Mouse (Mus musculus): ENCODE measurements around the gene Zfp648. TPM values are rescaled to one million over a fixed set of nuclear protein-coding genes. Genes with fewer than 3 reads are reported as not detected.
A peak's percentile ranks its signal among the peaks of the same experiment; 100 is the strongest.

Zfp648 gene
- polyA plus RNA-seq, 1 experiment, result not detected

DNA sequence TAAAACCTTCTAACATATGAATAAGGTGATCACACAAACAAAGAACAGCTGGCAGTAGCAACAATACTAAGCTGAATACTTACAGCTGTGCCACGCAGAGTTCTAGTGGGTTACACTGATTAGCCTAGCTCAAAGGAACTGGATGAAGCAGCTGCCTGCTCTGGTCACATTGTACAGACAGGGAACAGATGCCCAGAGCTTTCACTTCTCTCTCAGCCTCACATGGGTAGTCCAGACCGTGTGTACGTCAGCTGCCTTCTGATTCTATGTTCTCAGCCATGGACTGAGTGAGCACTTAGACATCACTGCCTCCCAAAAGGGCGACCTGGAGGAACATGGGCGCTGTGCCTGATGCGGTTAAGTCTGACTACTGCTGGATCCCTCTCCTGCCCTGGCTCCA lies 25.7 kb upstream of the Zfp648 start:
- no peak overlapping the region for H3K27ac ChIP-seq (ENCODE audit: insufficient read depth, low read length)
- no peaks in the 10 kb centered on the region for H3K36me3 ChIP-seq (ENCODE audit: control insufficient read depth, insufficient read depth, low read length)
- H3K4me3 ChIP-seq (ENCODE audit: extremely low read depth, insufficient read depth, insufficient read length), result no peak overlapping the region
- H3K4me1 ChIP-seq (ENCODE audit: control insufficient read depth, insufficient read depth, insufficient read length), result no peaks in the 10 kb centered on the region
- no peak for DNase-seq (ENCODE audit: low read depth in 1 of 2, low spot score in 2 of 2)
- no peak for TF ChIP-seq CTCF (IDR thresholded peaks at IDR 0.05; ENCODE audit: extremely low read depth, insufficient read depth, insufficient read length, insufficient replicate concordance)
- TF ChIP-seq POLR2A (IDR thresholded peaks at IDR 0.05; ENCODE audit: low read depth, low read length), result no peak
- H3K27me3 ChIP-seq (ENCODE audit: control insufficient read depth, insufficient read depth, low read length), result no peaks in the 10 kb centered on the region
- 59% methylated on average over 6 of the region's 6 CpGs for WGBS

DNA sequence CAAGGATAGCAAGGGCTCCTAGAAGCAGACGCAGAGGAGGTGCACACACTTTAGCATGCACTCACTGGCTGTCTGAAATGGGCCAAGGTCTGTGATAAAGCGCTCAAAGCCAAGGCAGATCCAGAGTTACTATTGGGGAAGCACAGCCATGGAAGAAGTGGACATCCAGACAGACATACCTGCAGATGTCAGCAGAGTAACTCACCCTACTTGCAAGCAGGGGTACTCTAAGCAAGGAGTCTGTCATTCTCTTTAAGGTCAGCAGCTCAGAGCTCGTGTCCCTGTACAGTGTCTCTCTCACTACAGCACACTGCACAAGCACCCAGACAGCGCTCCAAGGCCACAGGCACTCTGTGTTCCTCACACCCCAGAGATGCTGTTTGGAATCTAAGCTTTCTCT lies 23.2 kb upstream of the Zfp648 start:
- WGBS, result 90% methylated on average over 4 of the region's 4 CpGs
- Histone ChIP-seq H3K4me3 (ENCODE audit: extremely low read depth, insufficient read depth, insufficient read length) (no peak overlapping the region), H3K27ac (ENCODE audit: insufficient read depth, low read length) (no peak overlapping the region), H3K27me3 (ENCODE audit: control insufficient read depth, insufficient read depth, low read length) (no peaks in the 10 kb centered on the region), H3K36me3 (ENCODE audit: control insufficient read depth, insufficient read depth, low read length) (no peaks in the 10 kb centered on the region), H3K4me1 (ENCODE audit: control insufficient read depth, insufficient read depth, insufficient read length) (no peaks in the 10 kb centered on the region)
- no peak for DNase-seq (ENCODE audit: low read depth in 1 of 2, low spot score in 2 of 2)
- TF ChIP-seq CTCF (IDR thresholded peaks at IDR 0.05; ENCODE audit: extremely low read depth, insufficient read depth, insufficient read length, insufficient replicate concordance) (no peak), POLR2A (IDR thresholded peaks at IDR 0.05; ENCODE audit: low read depth, low read length) (no peak)

- H3K4me3 ChIP-seq (ENCODE audit: extremely low read depth, insufficient read depth, insufficient read length), result no peak overlapping the region
- no peak for DNase-seq (ENCODE audit: low read depth in 1 of 2, low spot score in 2 of 2)
- TF ChIP-seq CTCF (IDR thresholded peaks at IDR 0.05; ENCODE audit: extremely low read depth, insufficient read depth, insufficient read length, insufficient replicate concordance), result no peak
- no peaks in the 10 kb centered on the region for H3K36me3 ChIP-seq (ENCODE audit: control insufficient read depth, insufficient read depth, low read length)
- H3K4me1 ChIP-seq (ENCODE audit: control insufficient read depth, insufficient read depth, insufficient read length), result no peaks in the 10 kb centered on the region
- 86% methylated on average over 8 of the region's 8 CpGs for WGBS
- H3K27me3 ChIP-seq (ENCODE audit: control insufficient read depth, insufficient read depth, low read length), result no peaks in the 10 kb centered on the region
- no peak overlapping the region for H3K27ac ChIP-seq (ENCODE audit: insufficient read depth, low read length)
Measured at GRCm38 (mm10) chr1:154178541-154179155, 22.3 kb upstream of the Zfp648 start.

- TF ChIP-seq POLR2A (IDR thresholded peaks at IDR 0.05; ENCODE audit: low read depth, low read length) (no peak), CTCF (IDR thresholded peaks at IDR 0.05; ENCODE audit: extremely low read depth, insufficient read depth, insufficient read length, insufficient replicate concordance) (peak; percentile 64; the same call in 1 of the 2 replicates)
- 40% methylated on average over 2 of the region's 2 CpGs for WGBS
- Histone ChIP-seq H3K36me3 (ENCODE audit: control insufficient read depth, insufficient read depth, low read length) (no peaks in the 10 kb centered on the region), H3K4me1 (ENCODE audit: control insufficient read depth, insufficient read depth, insufficient read length) (no peaks in the 10 kb centered on the region), H3K27ac (ENCODE audit: insufficient read depth, low read length) (no peak overlapping the region), H3K27me3 (ENCODE audit: control insufficient read depth, insufficient read depth, low read length) (no peaks in the 10 kb centered on the region), H3K4me3 (ENCODE audit: extremely low read depth, insufficient read depth, insufficient read length) (no peak overlapping the region)
- DNase-seq (ENCODE audit: low read depth in 1 of 2, low spot score in 2 of 2), result peak in 1 of 2 experiments; percentile 53
Measured at GRCm38 (mm10) chr1:154180952-154181351, 20.0 kb upstream of the Zfp648 start.

GRCm38 (mm10) chr1:154182396-154183076 lies 18.5 kb upstream of the Zfp648 start:
- 79% methylated on average over 6 of the region's 6 CpGs for WGBS
- H3K36me3 ChIP-seq (ENCODE audit: control insufficient read depth, insufficient read depth, low read length), result no peaks in the 10 kb centered on the region
- TF ChIP-seq POLR2A (IDR thresholded peaks at IDR 0.05; ENCODE audit: low read depth, low read length) (no peak), CTCF (IDR thresholded peaks at IDR 0.05; ENCODE audit: extremely low read depth, insufficient read depth, insufficient read length, insufficient replicate concordance) (no peak)
- no peak overlapping the region for H3K4me3 ChIP-seq (ENCODE audit: extremely low read depth, insufficient read depth, insufficient read length)
- DNase-seq (ENCODE audit: low read depth in 1 of 2, low spot score in 2 of 2), result no peak
- no peaks in the 10 kb centered on the region for H3K4me1 ChIP-seq (ENCODE audit: control insufficient read depth, insufficient read depth, insufficient read length)
- no peaks in the 10 kb centered on the region for H3K27me3 ChIP-seq (ENCODE audit: control insufficient read depth, insufficient read depth, low read length)
- no peak overlapping the region for H3K27ac ChIP-seq (ENCODE audit: insufficient read depth, low read length)

DNA sequence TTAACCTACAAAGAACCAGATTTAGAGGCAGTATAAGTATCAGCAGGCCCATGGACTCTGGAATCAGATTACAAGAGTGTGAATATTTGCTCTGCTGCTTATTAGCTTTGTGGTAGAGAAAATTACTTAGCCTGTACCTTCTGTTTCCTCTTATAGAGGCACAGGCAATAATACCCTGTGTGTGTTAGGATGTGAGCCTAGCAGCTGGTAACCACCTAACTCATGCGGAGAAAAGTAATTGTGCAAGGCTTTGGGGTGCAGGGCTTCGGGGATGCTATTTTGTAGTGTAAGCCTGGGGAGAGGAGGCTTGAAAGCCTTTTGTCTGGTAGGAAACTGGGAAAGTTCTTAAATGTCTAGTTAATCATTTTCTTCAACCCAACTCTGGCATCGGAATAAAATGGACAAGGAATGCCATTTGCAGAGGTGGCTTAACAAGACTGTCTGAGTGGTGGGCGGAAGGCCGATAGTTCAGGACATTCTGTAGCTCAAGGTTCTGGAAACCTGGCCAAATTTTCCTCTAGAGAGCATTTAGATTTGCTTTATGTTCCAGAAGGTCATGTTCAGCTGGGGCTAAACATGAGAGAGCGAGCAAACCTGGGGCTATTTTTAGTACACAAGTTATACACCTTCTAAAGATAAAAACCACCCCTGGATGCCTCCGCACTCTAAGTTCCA lies 17.8 kb upstream of the Zfp648 start:
- WGBS, result 94% methylated on average over 7 of the region's 7 CpGs
- TF ChIP-seq CTCF (IDR thresholded peaks at IDR 0.05; ENCODE audit: extremely low read depth, insufficient read depth, insufficient read length, insufficient replicate concordance) (no peak), POLR2A (IDR thresholded peaks at IDR 0.05; ENCODE audit: low read depth, low read length) (no peak)
- Histone ChIP-seq H3K27ac (ENCODE audit: insufficient read depth, low read length) (no peak overlapping the region), H3K36me3 (ENCODE audit: control insufficient read depth, insufficient read depth, low read length) (no peaks in the 10 kb centered on the region), H3K4me1 (ENCODE audit: control insufficient read depth, insufficient read depth, insufficient read length) (no peaks in the 10 kb centered on the region), H3K27me3 (ENCODE audit: control insufficient read depth, insufficient read depth, low read length) (no peaks in the 10 kb centered on the region), H3K4me3 (ENCODE audit: extremely low read depth, insufficient read depth, insufficient read length) (no peak overlapping the region)
- no peak for DNase-seq (ENCODE audit: low read depth in 1 of 2, low spot score in 2 of 2)

DNA sequence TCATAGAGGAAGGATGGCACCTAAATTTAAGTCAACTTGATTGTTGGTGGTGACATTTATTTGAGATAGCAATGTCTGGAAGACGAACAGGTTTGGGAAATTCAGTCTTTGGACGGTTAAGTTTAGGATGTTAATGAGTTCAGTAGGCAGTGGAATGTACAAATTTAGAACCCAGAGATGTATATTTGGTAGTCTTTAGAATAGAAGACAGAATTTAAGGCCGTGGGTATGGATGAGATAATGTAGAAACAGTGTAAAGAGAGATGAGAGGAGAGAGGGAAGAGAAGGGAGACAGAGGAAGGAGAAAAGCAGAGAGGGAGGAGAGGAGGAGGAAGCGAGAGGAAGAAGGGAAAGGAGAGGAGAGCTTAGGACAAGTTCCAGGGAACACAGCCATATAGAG lies 12.8 kb upstream of the Zfp648 start:
- TF ChIP-seq CTCF (IDR thresholded peaks at IDR 0.05; ENCODE audit: extremely low read depth, insufficient read depth, insufficient read length, insufficient replicate concordance) (no peak), POLR2A (IDR thresholded peaks at IDR 0.05; ENCODE audit: low read depth, low read length) (no peak)
- no peak for DNase-seq (ENCODE audit: low read depth in 1 of 2, low spot score in 2 of 2)
- Histone ChIP-seq H3K4me3 (ENCODE audit: extremely low read depth, insufficient read depth, insufficient read length) (no peak overlapping the region), H3K27ac (ENCODE audit: insufficient read depth, low read length) (no peak overlapping the region), H3K4me1 (ENCODE audit: control insufficient read depth, insufficient read depth, insufficient read length) (no peaks in the 10 kb centered on the region), H3K27me3 (ENCODE audit: control insufficient read depth, insufficient read depth, low read length) (no peaks in the 10 kb centered on the region), H3K36me3 (ENCODE audit: control insufficient read depth, insufficient read depth, low read length) (no peaks in the 10 kb centered on the region)
- WGBS, result 83% methylated on average over 4 of the region's 4 CpGs

Measured in spleen, adult 2 months (tissue).